Mouse (Mus musculus): ENCODE measurements around the gene Gadd45b. TPM values are rescaled to one million over a fixed set of nuclear protein-coding genes. Genes with fewer than 3 reads are reported as not detected.
A peak's percentile ranks its signal among the peaks of the same experiment; 100 is the strongest.

Gadd45b gene
- polyA plus RNA-seq, 1 experiment from 2014 or later, result 62.2 TPM

- no peak for ATAC-seq (ENCODE audit: low FRiP score, low TSS enrichment)
- Histone ChIP-seq H3K27ac (replicated peaks) (peak overlapping the region; percentile 75), H3K4me2 (replicated peaks; ENCODE audit: low read depth) (peak overlapping the region; percentile 94), H3K27me3 (ENCODE audit: control insufficient read depth, insufficient read depth, low read length) (no peaks in the 10 kb centered on the region), H3K9me3 (ENCODE audit: control insufficient read depth, low read length) (no peaks in the 10 kb centered on the region), H3K36me3 (ENCODE audit: control insufficient read depth, insufficient read depth, low read length) (no peaks in the 10 kb centered on the region), H3K4me3 (ENCODE audit: low read depth, low read length) (peak overlapping the region; percentile 81), H3K9ac (ENCODE audit: low read length) (peak overlapping the region; percentile 85), H3K4me1 (replicated peaks; ENCODE audit: control insufficient read depth, insufficient read depth) (peaks cover 24% of the 10 kb centered on the region)
- DNase-seq (ENCODE audit: low spot score), result peak; percentile 55
- TF ChIP-seq CTCF (IDR thresholded peaks at IDR 0.05; ENCODE audit: low read depth) (no peak), EP300 (optimal IDR thresholded peaks at IDR 0.05) (no peak)
- WGBS, result 6% methylated on average over 20 of the region's 20 CpGs
Measured at GRCm38 (mm10) chr10:80932206-80932605, 2.3 kb downstream of the Gadd45b start.

- Histone ChIP-seq H3K27ac (replicated peaks) (peak overlapping the region; percentile 75), H3K9me3 (ENCODE audit: control insufficient read depth, low read length) (no peaks in the 10 kb centered on the region), H3K4me1 (replicated peaks; ENCODE audit: control insufficient read depth, insufficient read depth) (peaks cover 31% of the 10 kb centered on the region), H3K4me3 (ENCODE audit: low read depth, low read length) (peak overlapping the region; percentile 81), H3K4me2 (replicated peaks; ENCODE audit: low read depth) (peak overlapping the region; percentile 94), H3K36me3 (ENCODE audit: control insufficient read depth, insufficient read depth, low read length) (no peaks in the 10 kb centered on the region), H3K9ac (ENCODE audit: low read length) (peak overlapping the region; percentile 18), H3K27me3 (ENCODE audit: control insufficient read depth, insufficient read depth, low read length) (no peaks in the 10 kb centered on the region)
- WGBS, result 3% methylated on average over 17 of the region's 17 CpGs
- ATAC-seq (ENCODE audit: low FRiP score, low TSS enrichment) (no peak), DNase-seq (ENCODE audit: low spot score) (peak; percentile 45)
- no peak for TF ChIP-seq EP300 (optimal IDR thresholded peaks at IDR 0.05)
- no peak for TF ChIP-seq CTCF (IDR thresholded peaks at IDR 0.05; ENCODE audit: low read depth)
Measured at GRCm38 (mm10) chr10:80932700-80933420, 3.0 kb downstream of the Gadd45b start.

DNA sequence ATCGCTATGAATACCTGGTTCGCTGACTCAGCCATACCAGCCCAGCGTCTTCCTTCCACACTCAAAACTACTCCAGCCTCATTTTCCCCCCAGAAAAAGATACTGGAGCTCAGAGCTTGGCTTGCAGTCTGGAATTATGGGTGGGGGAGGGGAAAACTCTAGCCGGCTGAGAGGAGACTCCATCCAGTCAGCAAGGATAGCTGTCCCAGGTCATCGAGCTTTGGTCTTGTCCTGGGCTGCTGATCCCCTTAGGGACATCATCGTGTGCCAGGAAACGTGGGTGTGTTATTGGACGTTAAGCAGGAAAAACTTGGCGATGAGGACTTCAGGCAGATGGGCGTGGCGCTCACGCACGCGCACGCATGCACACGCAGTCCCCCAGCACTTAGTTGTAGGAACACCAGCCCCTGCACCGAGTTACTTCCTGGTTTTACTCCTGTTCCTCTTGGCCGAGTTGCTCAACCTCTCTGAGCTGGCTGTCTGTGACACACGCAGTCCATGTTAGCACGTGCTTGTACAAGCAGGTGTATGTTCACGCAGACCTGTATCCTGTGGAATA lies 3.6 kb downstream of the Gadd45b start:
- no peaks in the 10 kb centered on the region for H3K36me3 ChIP-seq (ENCODE audit: control insufficient read depth, insufficient read depth, low read length)
- H3K27ac ChIP-seq (replicated peaks), result peak overlapping the region; percentile 75
- H3K4me2 ChIP-seq (replicated peaks; ENCODE audit: low read depth), result peak overlapping the region; percentile 94
- TF ChIP-seq EP300 (optimal IDR thresholded peaks at IDR 0.05) (peak; percentile 50), CTCF (IDR thresholded peaks at IDR 0.05; ENCODE audit: low read depth) (no peak)
- 4% methylated on average over 21 of the region's 21 CpGs for WGBS
- DNase-seq (ENCODE audit: low spot score) (peak; percentile 68), ATAC-seq (ENCODE audit: low FRiP score, low TSS enrichment) (no peak)
- peak overlapping the region; percentile 18 for H3K9ac ChIP-seq (ENCODE audit: low read length)
- H3K9me3 ChIP-seq (ENCODE audit: control insufficient read depth, low read length), result no peaks in the 10 kb centered on the region
- peak overlapping the region; percentile 12; the same call in 1 of the 2 replicates for H3K4me3 ChIP-seq (ENCODE audit: low read depth, low read length)
- no peaks in the 10 kb centered on the region for H3K27me3 ChIP-seq (ENCODE audit: control insufficient read depth, insufficient read depth, low read length)
- peaks cover 37% of the 10 kb centered on the region for H3K4me1 ChIP-seq (replicated peaks; ENCODE audit: control insufficient read depth, insufficient read depth)

DNA sequence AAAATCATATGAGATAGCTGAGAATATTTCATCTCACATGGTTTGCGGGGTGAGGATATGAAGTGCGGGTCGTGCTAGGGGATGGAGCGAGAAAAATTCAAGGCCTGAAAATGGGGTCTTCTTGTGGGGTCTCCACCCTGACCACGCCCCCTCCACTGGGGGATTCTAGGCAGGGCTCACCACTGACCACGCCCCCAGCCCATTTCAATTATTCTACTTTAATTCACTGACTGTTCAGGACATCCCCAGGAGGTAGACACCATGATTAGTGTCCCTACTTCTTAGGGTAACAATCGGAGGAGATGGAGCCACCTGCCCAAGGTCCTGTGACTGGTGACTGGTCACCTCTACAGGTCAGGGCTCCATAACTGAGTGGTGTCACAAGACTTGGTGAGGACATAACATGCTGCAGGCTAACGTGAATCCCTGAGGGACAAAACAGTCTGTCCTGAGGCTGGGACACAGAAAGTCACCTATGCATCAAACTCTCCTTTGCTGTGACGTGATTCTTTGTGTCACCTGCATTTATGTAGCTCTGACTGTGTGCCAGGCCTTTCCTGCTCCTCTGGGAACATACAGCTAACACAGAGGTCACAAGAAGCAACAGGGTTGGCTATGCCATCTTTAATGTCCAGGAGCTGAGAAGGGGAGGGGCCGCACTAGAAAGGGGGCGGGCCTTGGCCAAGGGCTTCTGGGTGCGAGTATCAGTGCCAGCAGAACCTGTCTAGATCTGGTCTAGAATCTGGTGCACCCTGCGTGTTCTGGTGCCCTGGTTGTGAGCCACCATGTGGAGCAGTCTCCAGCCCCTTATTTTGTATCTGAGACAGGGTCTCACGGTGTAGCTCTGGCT lies 4.5 kb downstream of the Gadd45b start:
- 54% methylated on average over 14 of the region's 14 CpGs for WGBS
- peak overlapping the region; percentile 18; the same call in 1 of the 2 replicates for H3K27ac ChIP-seq (replicated peaks)
- H3K4me2 ChIP-seq (replicated peaks; ENCODE audit: low read depth), result 0 out of 2 replicates have a peak overlapping the region, but pooled peaks have one; percentile 94
- no peaks in the 10 kb centered on the region for H3K9me3 ChIP-seq (ENCODE audit: control insufficient read depth, low read length)
- H3K9ac ChIP-seq (ENCODE audit: low read length), result no peak overlapping the region
- ATAC-seq (ENCODE audit: low FRiP score, low TSS enrichment), result no peak
- no peaks in the 10 kb centered on the region for H3K27me3 ChIP-seq (ENCODE audit: control insufficient read depth, insufficient read depth, low read length)
- DNase-seq (ENCODE audit: low spot score), result no peak
- H3K4me1 ChIP-seq (replicated peaks; ENCODE audit: control insufficient read depth, insufficient read depth), result peaks cover 45% of the 10 kb centered on the region
- no peak overlapping the region for H3K4me3 ChIP-seq (ENCODE audit: low read depth, low read length)
- no peaks in the 10 kb centered on the region for H3K36me3 ChIP-seq (ENCODE audit: control insufficient read depth, insufficient read depth, low read length)
- TF ChIP-seq CTCF (IDR thresholded peaks at IDR 0.05; ENCODE audit: low read depth), result no peak

GRCm38 (mm10) chr10:80935241-80935640 lies 5.4 kb downstream of the Gadd45b start:
- H3K9ac ChIP-seq (ENCODE audit: low read length), result no peak overlapping the region
- no peak for TF ChIP-seq EP300 (optimal IDR thresholded peaks at IDR 0.05)
- no peak for TF ChIP-seq CTCF (IDR thresholded peaks at IDR 0.05; ENCODE audit: low read depth)
- no peaks in the 10 kb centered on the region for H3K9me3 ChIP-seq (ENCODE audit: control insufficient read depth, low read length)
- H3K4me3 ChIP-seq (ENCODE audit: low read depth, low read length), result no peak overlapping the region
- H3K4me1 ChIP-seq (replicated peaks; ENCODE audit: control insufficient read depth, insufficient read depth), result peaks cover 49% of the 10 kb centered on the region
- 33% methylated on average over 3 of the region's 3 CpGs for WGBS
- no peaks in the 10 kb centered on the region for H3K27me3 ChIP-seq (ENCODE audit: control insufficient read depth, insufficient read depth, low read length)
- ATAC-seq (ENCODE audit: low FRiP score, low TSS enrichment) (no peak), DNase-seq (ENCODE audit: low spot score) (no peak)
- no peak overlapping the region; the same call in 1 of the 2 replicates for H3K27ac ChIP-seq (replicated peaks)
- no peak overlapping the region for H3K4me2 ChIP-seq (replicated peaks; ENCODE audit: low read depth)
- H3K36me3 ChIP-seq (ENCODE audit: control insufficient read depth, insufficient read depth, low read length), result no peaks in the 10 kb centered on the region

All from stomach, postnatal 0 days (tissue).